Mouse (Mus musculus) small intestine, adult 2 months (tissue): ENCODE data around the gene Gm44511.

ENCODE experiments used
- CTCF ChIP-seq: fragments of 200-500 bp; IDR thresholded peaks from 2 replicates; pipeline ENCODE4 v1.5.1; 2012; ENCODE audit warnings: low read depth, mild to moderate bottlenecking, control low read depth, inconsistent platforms, low read length, moderate library complexity, mixed read lengths; ENCODE audit not compliant: insufficient replicate concordance, insufficient read length; ENCODE audit errors: extremely low read depth
- POLR2A ChIP-seq: fragments of 200-500 bp; IDR thresholded peaks from 2 replicates; pipeline ENCODE4 v1.6.1; 2012; ENCODE audit warnings: low read depth, mild to moderate bottlenecking, control low read depth, inconsistent platforms, low read length, moderate library complexity

GRCm38 (mm10) chr6:128854024-128854820 lies 28.1 kb upstream of the Gm44511 start:
- TF ChIP-seq CTCF: peak; percentile 41; the same call in 1 of the 2 replicates
- TF ChIP-seq POLR2A: no peak
